Mouse (Mus musculus): ENCODE measurements around the gene Ccp110. TPM values are rescaled to one million over a fixed set of nuclear protein-coding genes. Genes with fewer than 3 reads are reported as not detected.

Gene Ccp110
- total and polyA plus RNA-seq, 2 experiments from 2014 or later: 1.8 to 1.9 TPM

DNA sequence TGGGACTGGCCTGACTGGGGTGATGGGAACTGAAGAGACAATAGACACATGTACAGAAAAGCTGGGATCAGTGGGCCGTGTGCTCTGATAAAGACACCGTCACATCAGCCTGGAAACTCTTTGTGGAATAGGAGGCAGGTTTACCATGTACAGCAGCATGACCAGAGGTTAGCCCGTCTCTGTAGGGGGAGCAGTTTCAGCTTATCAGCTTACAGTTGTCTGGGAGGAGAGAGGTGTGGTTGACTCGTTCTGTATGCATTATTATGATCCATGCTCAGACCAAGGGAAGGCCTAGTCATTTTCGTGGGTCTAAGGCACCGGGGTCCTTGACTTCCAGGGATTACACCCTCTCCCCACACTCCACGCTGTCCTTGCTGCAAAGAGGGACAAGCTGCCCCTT, 39.3 kb downstream of the Ccp110 start:
- TF ChIP-seq EP300 (IDR thresholded peaks at IDR 0.05; ENCODE audit: low read depth) (no peak), CTCF (IDR thresholded peaks at IDR 0.05; ENCODE audit: low read depth) (no peak)
- DNase-seq (ENCODE audit: low spot score) (no peak), ATAC-seq (ENCODE audit: insufficient read depth, low read depth) (no peak)
- no peaks in the 10 kb centered on the region for H3K9me3 ChIP-seq (replicated peaks; ENCODE audit: control insufficient read depth, low read length)
- H3K4me1 ChIP-seq (ENCODE audit: control insufficient read depth, insufficient read depth): no peaks in the 10 kb centered on the region
- H3K9ac ChIP-seq (replicated peaks; ENCODE audit: low read depth, low read length): no peak overlapping the region
- no peak overlapping the region for H3K4me2 ChIP-seq (ENCODE audit: low read depth, low read length)
- no peaks in the 10 kb centered on the region for H3K27me3 ChIP-seq (ENCODE audit: control insufficient read depth, insufficient read depth, low read length)
- 80% methylated on average over 7 of the region's 7 CpGs for WGBS
- no peak overlapping the region for H3K27ac ChIP-seq (ENCODE audit: low read depth)
- peaks cover 87% of the 10 kb centered on the region for H3K36me3 ChIP-seq (replicated peaks; ENCODE audit: control insufficient read depth, insufficient read depth, low read length)
- no peak overlapping the region for H3K4me3 ChIP-seq (ENCODE audit: low read depth, low read length)

DNA sequence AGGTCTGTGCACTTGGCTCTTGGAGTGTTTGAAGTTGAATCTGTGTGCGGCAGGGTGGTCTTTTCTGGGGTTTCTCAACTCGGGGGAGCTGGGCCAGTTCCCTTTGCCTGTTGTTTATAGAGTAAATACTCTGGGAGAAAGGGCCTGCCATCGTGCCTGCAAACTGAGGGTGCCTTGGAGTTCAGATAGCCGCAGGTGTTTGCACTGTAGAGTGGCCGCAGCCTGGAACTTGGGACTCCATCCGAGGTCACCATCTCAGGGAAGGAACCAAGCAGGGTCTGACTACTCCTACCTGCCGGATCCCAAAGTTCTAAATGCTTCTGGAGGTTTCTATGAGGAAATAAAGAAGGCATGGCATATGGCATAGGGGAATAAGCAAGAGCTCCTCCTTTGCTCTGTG, 43.4 kb downstream of the Ccp110 start:
- no peak for DNase-seq (ENCODE audit: low spot score)
- H3K27me3 ChIP-seq (ENCODE audit: control insufficient read depth, insufficient read depth, low read length): no peaks in the 10 kb centered on the region
- no peak for ATAC-seq (ENCODE audit: insufficient read depth, low read depth)
- no peak overlapping the region for H3K4me2 ChIP-seq (ENCODE audit: low read depth, low read length)
- no peaks in the 10 kb centered on the region for H3K4me1 ChIP-seq (ENCODE audit: control insufficient read depth, insufficient read depth)
- no peak overlapping the region for H3K9ac ChIP-seq (replicated peaks; ENCODE audit: low read depth, low read length)
- TF ChIP-seq EP300 (IDR thresholded peaks at IDR 0.05; ENCODE audit: low read depth): no peak
- H3K27ac ChIP-seq (ENCODE audit: low read depth): no peak overlapping the region
- H3K9me3 ChIP-seq (replicated peaks; ENCODE audit: control insufficient read depth, low read length): no peaks in the 10 kb centered on the region
- WGBS: 81% methylated on average over 7 of the region's 7 CpGs
- H3K4me3 ChIP-seq (ENCODE audit: low read depth, low read length): no peak overlapping the region
- peaks cover 62% of the 10 kb centered on the region for H3K36me3 ChIP-seq (replicated peaks; ENCODE audit: control insufficient read depth, insufficient read depth, low read length)

DNA sequence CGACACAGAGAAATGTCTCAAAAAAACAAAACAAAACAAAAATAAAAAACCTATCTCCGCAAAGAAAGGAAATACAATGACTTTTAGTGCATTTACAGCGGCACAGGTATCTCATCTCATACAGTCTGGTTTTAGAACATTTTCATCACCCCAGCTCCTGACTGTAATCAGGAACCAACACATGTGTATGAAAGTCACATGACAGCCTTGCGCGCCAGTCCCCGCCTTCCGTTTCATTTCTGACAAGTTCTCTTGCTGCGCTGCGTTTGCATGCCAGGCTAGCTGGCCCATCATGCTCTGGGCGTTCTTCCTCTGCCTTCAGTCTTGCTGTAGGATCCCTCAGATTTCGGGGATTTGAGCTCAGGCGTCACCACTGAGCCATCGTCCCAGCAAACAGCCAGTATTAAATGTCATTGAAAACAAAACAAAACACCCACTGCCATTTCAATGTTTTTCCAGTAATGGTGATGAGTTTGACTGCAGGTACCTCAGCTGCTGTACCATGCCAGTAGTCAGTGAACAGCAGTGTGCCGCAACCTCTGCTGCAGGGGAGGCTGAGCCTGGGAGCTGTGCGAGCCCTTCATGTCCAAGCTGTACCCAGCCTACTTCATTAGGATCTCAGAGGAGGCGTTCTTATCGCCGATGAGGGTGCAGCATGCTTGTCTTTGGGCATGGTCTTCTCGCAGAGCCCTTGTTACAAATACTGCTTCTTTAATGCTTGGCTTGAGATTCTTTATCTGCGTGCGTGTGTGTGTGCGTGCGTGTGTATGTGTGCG, 44.3 kb downstream of the Ccp110 start:
- no peak overlapping the region for H3K4me3 ChIP-seq (ENCODE audit: low read depth, low read length)
- H3K27ac ChIP-seq (ENCODE audit: low read depth): no peak overlapping the region
- no peak overlapping the region for H3K9ac ChIP-seq (replicated peaks; ENCODE audit: low read depth, low read length)
- H3K9me3 ChIP-seq (replicated peaks; ENCODE audit: control insufficient read depth, low read length): no peaks in the 10 kb centered on the region
- ATAC-seq (ENCODE audit: insufficient read depth, low read depth) (no peak), DNase-seq (ENCODE audit: low spot score) (no peak)
- H3K4me1 ChIP-seq (ENCODE audit: control insufficient read depth, insufficient read depth): no peaks in the 10 kb centered on the region
- 94% methylated on average over 24 of the region's 24 CpGs for WGBS
- H3K4me2 ChIP-seq (ENCODE audit: low read depth, low read length): no peak overlapping the region
- TF ChIP-seq CTCF (IDR thresholded peaks at IDR 0.05; ENCODE audit: low read depth): no peak
- TF ChIP-seq EP300 (IDR thresholded peaks at IDR 0.05; ENCODE audit: low read depth): no peak
- peaks cover 62% of the 10 kb centered on the region for H3K36me3 ChIP-seq (replicated peaks; ENCODE audit: control insufficient read depth, insufficient read depth, low read length)
- no peaks in the 10 kb centered on the region for H3K27me3 ChIP-seq (ENCODE audit: control insufficient read depth, insufficient read depth, low read length)

DNA sequence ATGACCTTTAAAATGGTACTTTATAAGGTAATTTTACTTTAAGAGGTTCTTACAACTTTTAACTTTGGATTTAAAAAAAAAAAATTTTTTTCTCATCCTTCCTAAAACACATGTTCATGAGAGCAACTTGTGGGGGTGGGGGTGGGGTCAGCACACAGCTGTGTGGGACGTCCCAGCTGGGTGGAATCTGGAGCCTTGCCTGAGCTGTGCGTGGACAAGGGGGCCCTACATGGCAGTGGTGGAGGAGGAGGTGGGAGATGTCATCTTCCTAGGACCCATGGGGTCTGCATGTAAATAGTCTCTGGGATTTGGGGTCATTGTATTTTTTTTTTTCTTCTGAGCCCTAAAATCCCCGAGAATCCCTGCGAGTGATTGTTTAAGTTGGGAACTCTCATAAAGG, 46.0 kb downstream of the Ccp110 start:
- ATAC-seq (ENCODE audit: insufficient read depth, low read depth): no peak
- H3K27me3 ChIP-seq (ENCODE audit: control insufficient read depth, insufficient read depth, low read length): no peaks in the 10 kb centered on the region
- no peak for DNase-seq (ENCODE audit: low spot score)
- TF ChIP-seq CTCF (IDR thresholded peaks at IDR 0.05; ENCODE audit: low read depth): no peak
- WGBS: 73% methylated on average over 4 of the region's 4 CpGs
- peaks cover 64% of the 10 kb centered on the region for H3K36me3 ChIP-seq (replicated peaks; ENCODE audit: control insufficient read depth, insufficient read depth, low read length)
- no peaks in the 10 kb centered on the region for H3K4me1 ChIP-seq (ENCODE audit: control insufficient read depth, insufficient read depth)
- no peak overlapping the region for H3K27ac ChIP-seq (ENCODE audit: low read depth)
- H3K4me3 ChIP-seq (ENCODE audit: low read depth, low read length): no peak overlapping the region
- H3K9me3 ChIP-seq (replicated peaks; ENCODE audit: control insufficient read depth, low read length): no peaks in the 10 kb centered on the region
- no peak overlapping the region for H3K4me2 ChIP-seq (ENCODE audit: low read depth, low read length)
- no peak overlapping the region for H3K9ac ChIP-seq (replicated peaks; ENCODE audit: low read depth, low read length)

DNA sequence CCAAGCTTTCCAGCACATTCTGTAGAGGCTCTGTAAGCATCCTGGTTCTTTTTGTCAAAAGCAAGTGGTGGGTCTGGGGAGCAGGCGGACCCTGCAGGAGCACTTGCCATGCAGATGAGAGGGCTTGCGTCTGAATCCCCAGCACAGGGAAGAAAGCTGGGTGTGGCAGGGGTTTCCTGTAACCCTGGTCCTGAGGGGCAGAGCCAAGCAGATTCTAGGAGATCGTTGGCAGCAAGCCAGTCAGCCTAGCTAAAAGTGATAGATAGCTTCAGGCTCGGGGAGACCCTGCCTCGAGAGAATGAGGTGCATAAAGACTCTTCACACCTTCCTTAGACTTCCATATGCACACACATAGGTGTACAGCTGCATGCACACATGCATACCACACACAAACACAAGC, 47.0 kb downstream of the Ccp110 start:
- DNase-seq (ENCODE audit: low spot score) (no peak), ATAC-seq (ENCODE audit: insufficient read depth, low read depth) (no peak)
- no peaks in the 10 kb centered on the region for H3K9me3 ChIP-seq (replicated peaks; ENCODE audit: control insufficient read depth, low read length)
- H3K4me3 ChIP-seq (ENCODE audit: low read depth, low read length): no peak overlapping the region
- no peaks in the 10 kb centered on the region for H3K4me1 ChIP-seq (ENCODE audit: control insufficient read depth, insufficient read depth)
- no peak overlapping the region for H3K4me2 ChIP-seq (ENCODE audit: low read depth, low read length)
- H3K27me3 ChIP-seq (ENCODE audit: control insufficient read depth, insufficient read depth, low read length): no peaks in the 10 kb centered on the region
- 41% methylated on average over 5 of the region's 5 CpGs for WGBS
- H3K27ac ChIP-seq (ENCODE audit: low read depth): no peak overlapping the region
- TF ChIP-seq CTCF (IDR thresholded peaks at IDR 0.05; ENCODE audit: low read depth) (no peak), EP300 (IDR thresholded peaks at IDR 0.05; ENCODE audit: low read depth) (no peak)
- no peak overlapping the region for H3K9ac ChIP-seq (replicated peaks; ENCODE audit: low read depth, low read length)
- peaks cover 59% of the 10 kb centered on the region for H3K36me3 ChIP-seq (replicated peaks; ENCODE audit: control insufficient read depth, insufficient read depth, low read length)

DNA sequence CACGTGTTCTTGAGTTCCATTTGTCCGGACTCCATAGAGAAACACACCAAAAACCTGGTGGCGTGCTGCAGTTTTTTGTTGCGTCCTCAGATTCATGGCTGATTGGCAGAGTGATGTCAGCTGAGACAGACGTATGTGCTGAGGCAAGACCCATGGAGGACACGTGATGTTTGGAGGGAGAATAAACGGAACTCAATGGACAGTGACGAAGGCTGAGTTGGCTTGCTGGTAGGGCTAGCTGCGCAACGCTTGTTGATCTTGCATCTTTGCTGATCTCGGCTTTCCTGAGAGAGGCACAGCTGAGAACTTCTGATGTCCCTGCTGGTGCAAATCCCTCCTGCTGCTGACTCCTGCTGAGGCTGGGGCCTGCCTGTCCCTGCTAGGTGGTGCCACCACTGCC, 51.6 kb downstream of the Ccp110 start:
- Histone ChIP-seq H3K9ac (replicated peaks; ENCODE audit: low read depth, low read length) (no peak overlapping the region), H3K36me3 (replicated peaks; ENCODE audit: control insufficient read depth, insufficient read depth, low read length) (peaks cover 36% of the 10 kb centered on the region), H3K27ac (ENCODE audit: low read depth) (no peak overlapping the region), H3K4me3 (ENCODE audit: low read depth, low read length) (no peak overlapping the region), H3K9me3 (replicated peaks; ENCODE audit: control insufficient read depth, low read length) (no peaks in the 10 kb centered on the region), H3K4me1 (ENCODE audit: control insufficient read depth, insufficient read depth) (no peaks in the 10 kb centered on the region), H3K27me3 (ENCODE audit: control insufficient read depth, insufficient read depth, low read length) (no peaks in the 10 kb centered on the region), H3K4me2 (ENCODE audit: low read depth, low read length) (no peak overlapping the region)
- 86% methylated on average over 11 of the region's 11 CpGs for WGBS
- TF ChIP-seq CTCF (IDR thresholded peaks at IDR 0.05; ENCODE audit: low read depth) (no peak), EP300 (IDR thresholded peaks at IDR 0.05; ENCODE audit: low read depth) (no peak)
- ATAC-seq (ENCODE audit: insufficient read depth, low read depth) (no peak), DNase-seq (ENCODE audit: low spot score) (no peak)
